Mouse (Mus musculus) lung, embryonic 16.5 days (tissue): ENCODE results near the gene Kcnj4. TPM values are rescaled to one million over a fixed set of nuclear protein-coding genes. Genes with fewer than 3 reads are reported as not detected.

Experiments used
- ATAC-seq: fragments of 200-750 bp; cut with Nextera tagmentation; 2 replicates; pipeline ENCODE4 v1.8.0; 2017; ENCODE audit warnings: low read depth, mild to moderate bottlenecking, moderate library complexity
- H3K27ac ChIP-seq: fragments of 300-500 bp; sonication (generic); 2 replicates; pipeline ENCODE4 v1.5.1; 2014; ENCODE audit warnings: mild to moderate bottlenecking, control low read depth, low read length
- H3K27me3 ChIP-seq: fragments of 300-500 bp; sonication (generic); 2 replicates; pipeline ENCODE4 v1.6.1; 2014; ENCODE audit warnings: low read depth, low read length, mixed read lengths; ENCODE audit not compliant: control insufficient read depth, insufficient read depth
- H3K36me3 ChIP-seq: fragments of 300-500 bp; sonication (generic); 2 replicates; pipeline ENCODE4 v1.6.1; 2014; ENCODE audit warnings: low read length; ENCODE audit not compliant: control insufficient read depth, insufficient read depth
- H3K4me1 ChIP-seq: fragments of 300-500 bp; sonication (generic); replicated peaks from 2 replicates; pipeline ENCODE4 v1.6.1; 2014; ENCODE audit warnings: low read length, mixed read lengths; ENCODE audit not compliant: control insufficient read depth, insufficient read depth
- H3K4me2 ChIP-seq: fragments of 300-500 bp; sonication (generic); 2 replicates; pipeline ENCODE4 v1.6.1; 2014; ENCODE audit warnings: low read depth, low read length, control low read depth
- H3K4me3 ChIP-seq: fragments of 300-500 bp; sonication (generic); 2 replicates; pipeline ENCODE4 v1.5.1; 2014; ENCODE audit warnings: mild to moderate bottlenecking, low read length, control low read depth
- H3K9ac ChIP-seq: fragments of 300-500 bp; sonication (generic); 2 replicates; pipeline ENCODE4 v1.6.1; 2014; ENCODE audit warnings: low read length, control low read depth
- H3K9me3 ChIP-seq: fragments of 300-500 bp; sonication (generic); 2 replicates; pipeline ENCODE4 v1.6.1; 2016; ENCODE audit warnings: low read length; ENCODE audit not compliant: control insufficient read depth
- WGBS: fragments of 180-500 bp; shearing (Covaris S2); extraction: QIAGEN DNeasy Blood & Tissue Kit; methylation state at CpG from one replicate; pipeline ENCODE4 v1.1.7; 2014; 5-methylcytosine and 5-hydroxymethylcytosine counted together
- polyA plus RNA-seq: library from polyadenylated mRNA; unstranded; fragments of >200 nt; fragmentation: Nextera tagmentation; extraction: Ambion mirVana; gene quantifications from 2 replicates; pipeline ENCODE4 v1.2.1, GENCODE M21; 2015

The Kcnj4 gene
- polyA plus RNA-seq, 1 experiment from 2014 or later: not detected

DNA sequence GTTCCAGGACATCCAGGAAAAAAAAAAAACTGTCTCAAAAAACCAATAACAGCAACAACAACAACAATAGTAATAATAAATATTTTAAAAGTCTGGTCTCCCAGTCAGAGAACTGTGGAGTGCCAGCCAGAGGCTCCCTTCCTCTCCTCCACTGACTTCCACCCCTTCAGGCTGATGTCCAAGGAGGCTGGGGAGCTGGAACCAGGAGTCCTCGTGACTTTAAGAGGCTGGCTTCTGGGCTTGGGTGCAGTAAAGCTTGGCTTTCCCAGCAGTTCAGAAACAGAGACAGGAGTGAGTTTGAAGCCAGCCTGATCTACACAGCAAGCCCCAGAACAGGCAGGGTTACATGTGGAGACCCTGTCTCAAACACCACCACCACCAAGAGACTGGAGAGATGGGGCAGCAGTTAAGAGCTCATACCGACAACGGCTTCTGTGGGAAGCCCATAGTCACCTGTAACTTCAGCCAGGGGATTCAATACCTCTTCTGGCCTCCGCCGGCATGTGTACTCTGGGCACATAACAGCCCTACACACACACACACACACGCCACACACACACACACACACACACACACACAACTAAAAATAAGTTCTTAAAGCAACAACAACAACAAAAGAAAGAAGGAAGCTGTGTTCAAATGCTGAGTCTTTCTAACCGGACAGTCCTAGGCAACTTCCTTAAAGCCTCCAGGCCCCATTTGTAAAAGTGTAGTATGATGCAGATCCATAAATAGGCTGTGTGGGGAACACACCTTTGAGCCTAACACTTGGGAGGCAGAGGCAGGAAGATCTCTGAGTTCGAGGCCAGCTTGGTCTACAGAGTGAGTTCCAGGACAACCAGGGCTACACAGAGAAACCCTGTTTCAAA is 59.0 kb downstream of the Kcnj4 start:
- Histone ChIP-seq H3K4me3 (no peak overlapping the region), H3K4me2 (no peak overlapping the region), H3K27ac (no peak overlapping the region), H3K4me1 (peaks cover 5% of the 10 kb centered on the region; the same call in 1 of the 2 replicates), H3K36me3 (no peaks in the 10 kb centered on the region), H3K9ac (no peak overlapping the region), H3K9me3 (no peaks in the 10 kb centered on the region), H3K27me3 (no peaks in the 10 kb centered on the region)
- ATAC-seq: no peak
- 79% methylated on average over 8 of the region's 8 CpGs for WGBS

DNA sequence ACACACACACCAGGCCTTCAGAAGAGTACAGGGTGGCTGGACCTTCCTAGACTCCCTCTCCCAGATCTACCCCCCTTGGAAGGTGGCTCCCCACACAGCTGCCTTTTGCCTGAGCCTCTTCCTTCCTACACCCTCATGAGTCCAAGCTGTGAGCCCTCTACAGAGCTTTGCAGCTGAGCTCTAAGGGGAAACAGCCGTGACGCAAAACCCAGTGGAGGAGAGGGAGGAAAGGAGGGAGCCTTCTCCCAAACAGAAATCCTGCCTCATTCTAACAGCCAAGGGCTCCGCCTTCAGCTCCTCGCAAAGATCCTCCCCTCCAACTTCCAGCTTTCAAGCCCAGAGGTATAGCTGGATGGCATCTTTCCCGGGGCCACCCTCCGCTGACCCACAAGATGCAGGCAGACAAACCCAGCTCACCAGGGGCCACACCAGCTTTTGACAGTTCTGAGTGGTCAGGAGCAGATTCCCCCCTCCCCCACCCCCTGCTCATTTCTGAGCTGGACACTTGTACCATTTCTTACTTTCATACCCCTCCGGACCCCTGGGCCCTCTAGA is 61.1 kb downstream of the Kcnj4 start:
- no peaks in the 10 kb centered on the region for H3K27me3 ChIP-seq
- no peak overlapping the region for H3K9ac ChIP-seq
- H3K9me3 ChIP-seq: no peaks in the 10 kb centered on the region
- no peak overlapping the region for H3K4me2 ChIP-seq
- H3K4me3 ChIP-seq: no peak overlapping the region
- H3K27ac ChIP-seq: no peak overlapping the region
- ATAC-seq: no peak
- no peaks in the 10 kb centered on the region for H3K36me3 ChIP-seq
- WGBS: 63% methylated on average over 7 of the region's 7 CpGs
- H3K4me1 ChIP-seq: peaks cover 23% of the 10 kb centered on the region

DNA sequence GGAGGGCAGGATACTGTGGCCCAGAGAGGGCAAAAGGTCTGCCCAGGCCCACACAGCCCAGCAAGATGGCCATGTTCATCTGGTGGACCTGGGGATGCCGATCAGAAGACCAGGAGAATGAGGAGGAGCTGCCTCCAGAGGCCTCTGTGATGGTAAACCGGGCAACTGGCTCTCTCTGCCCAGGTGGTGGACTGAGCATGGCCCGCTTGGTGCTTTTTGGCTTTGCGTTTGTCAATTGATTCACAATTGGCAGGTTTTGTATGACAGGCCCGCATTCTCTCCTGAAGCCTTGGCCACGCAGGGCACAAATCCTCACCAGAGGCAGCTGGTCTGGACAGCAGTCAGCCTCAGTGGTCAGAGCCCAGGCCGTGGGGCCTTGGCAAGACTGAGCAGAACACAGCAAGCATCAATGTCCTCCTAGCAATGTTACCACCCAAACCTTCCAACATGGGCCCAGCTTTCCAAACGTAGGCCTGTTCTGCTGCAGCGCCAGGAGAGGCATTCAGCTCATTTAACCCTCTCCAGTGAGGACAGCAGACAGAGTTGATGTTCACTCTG is 62.0 kb downstream of the Kcnj4 start:
- peak overlapping the region; percentile 99; the same call in 1 of the 2 replicates for H3K9ac ChIP-seq
- no peak overlapping the region for H3K27ac ChIP-seq
- H3K27me3 ChIP-seq: no peaks in the 10 kb centered on the region
- ATAC-seq: no peak
- 77% methylated on average over 9 of the region's 9 CpGs for WGBS
- H3K4me3 ChIP-seq: no peak overlapping the region
- peaks cover 32% of the 10 kb centered on the region for H3K4me1 ChIP-seq
- H3K4me2 ChIP-seq: no peak overlapping the region
- H3K36me3 ChIP-seq: no peaks in the 10 kb centered on the region; the same call in 1 of the 2 replicates
- H3K9me3 ChIP-seq: no peaks in the 10 kb centered on the region

- 5% methylated on average over 6 of the region's 6 CpGs for WGBS
- Histone ChIP-seq H3K9ac (peak overlapping the region; percentile 99), H3K4me2 (peak overlapping the region; percentile 91), H3K4me1 (peaks cover 39% of the 10 kb centered on the region), H3K9me3 (no peaks in the 10 kb centered on the region), H3K27me3 (no peaks in the 10 kb centered on the region), H3K27ac (peak overlapping the region; percentile 96), H3K4me3 (peak overlapping the region; percentile 86), H3K36me3 (peaks cover 7% of the 10 kb centered on the region)
- ATAC-seq: peak; percentile 19
Observed at GRCm38 (mm10) chr15:79442257-79442611, 62.8 kb downstream of the Kcnj4 start.

- peak overlapping the region; percentile 96 for H3K27ac ChIP-seq
- H3K4me1 ChIP-seq: peaks cover 44% of the 10 kb centered on the region
- peak overlapping the region; percentile 91 for H3K4me2 ChIP-seq
- no peaks in the 10 kb centered on the region for H3K27me3 ChIP-seq
- H3K9me3 ChIP-seq: no peaks in the 10 kb centered on the region
- WGBS: under 1% methylated on average over 88 of the region's 107 CpGs
- peak; percentile 71 for ATAC-seq
- peak overlapping the region; percentile 99 for H3K9ac ChIP-seq
- peaks cover 10% of the 10 kb centered on the region for H3K36me3 ChIP-seq
- peak overlapping the region; percentile 86 for H3K4me3 ChIP-seq
Observed at GRCm38 (mm10) chr15:79441331-79442256, 63.4 kb downstream of the Kcnj4 start.

GRCm38 (mm10) chr15:79440651-79441330 is 64.2 kb downstream of the Kcnj4 start:
- Histone ChIP-seq H3K27ac (peak overlapping the region; percentile 96), H3K36me3 (peaks cover 10% of the 10 kb centered on the region), H3K9ac (peak overlapping the region; percentile 99), H3K27me3 (no peaks in the 10 kb centered on the region), H3K4me1 (peaks cover 52% of the 10 kb centered on the region), H3K4me2 (peak overlapping the region; percentile 91), H3K4me3 (peak overlapping the region; percentile 86), H3K9me3 (no peaks in the 10 kb centered on the region)
- WGBS: 8% methylated on average over 11 of the region's 11 CpGs
- ATAC-seq: peak; percentile 19

GRCm38 (mm10) chr15:79440223-79440622 is 64.8 kb downstream of the Kcnj4 start:
- WGBS: 56% methylated on average over 4 of the region's 4 CpGs
- peak overlapping the region; percentile 99 for H3K9ac ChIP-seq
- no peaks in the 10 kb centered on the region for H3K9me3 ChIP-seq
- peak overlapping the region; percentile 86 for H3K4me3 ChIP-seq
- peaks cover 58% of the 10 kb centered on the region for H3K4me1 ChIP-seq
- no peak for ATAC-seq
- H3K27ac ChIP-seq: peak overlapping the region; percentile 56
- H3K4me2 ChIP-seq: peak overlapping the region; percentile 91
- no peaks in the 10 kb centered on the region for H3K27me3 ChIP-seq
- peaks cover 10% of the 10 kb centered on the region for H3K36me3 ChIP-seq

DNA sequence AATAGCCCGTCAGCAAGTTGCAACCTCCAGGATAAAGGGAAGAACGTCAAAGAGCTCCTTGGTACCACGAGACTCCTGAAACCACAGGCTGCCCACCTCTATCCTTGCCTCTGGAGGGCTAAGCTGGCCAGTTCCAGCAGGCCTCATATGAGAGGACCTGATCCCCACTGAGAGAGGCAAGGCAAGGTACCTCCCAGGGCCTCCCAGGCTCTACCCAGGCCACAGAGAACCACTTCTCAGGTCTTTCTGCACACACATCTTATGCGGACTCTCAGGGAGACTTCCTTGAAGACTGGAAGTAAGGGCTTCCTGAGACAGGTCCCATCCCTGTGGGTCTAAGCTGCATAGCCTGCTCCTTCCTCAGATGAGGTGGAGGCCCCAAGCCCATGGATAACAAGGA is 65.7 kb downstream of the Kcnj4 start:
- Histone ChIP-seq H3K27me3 (no peaks in the 10 kb centered on the region), H3K9me3 (no peaks in the 10 kb centered on the region), H3K4me3 (no peak overlapping the region), H3K9ac (peak overlapping the region; percentile 99; the same call in 1 of the 2 replicates), H3K36me3 (peaks cover 10% of the 10 kb centered on the region), H3K4me2 (peak overlapping the region; percentile 91; the same call in 1 of the 2 replicates), H3K4me1 (peaks cover 64% of the 10 kb centered on the region), H3K27ac (peak overlapping the region; percentile 37; the same call in 1 of the 2 replicates)
- ATAC-seq: no peak
- 75% methylated on average over 4 of the region's 4 CpGs for WGBS
